Mouse (Mus musculus) lung, postnatal 0 days (tissue): ENCODE results near the gene S100a10. TPM values are rescaled to one million over a fixed set of nuclear protein-coding genes. Genes with fewer than 3 reads are reported as not detected.

ENCODE experiments used
- ATAC-seq: fragments of 200-750 bp; cut with Nextera tagmentation; 2 replicates; pipeline ENCODE4 v1.8.0; 2017; ENCODE audit warnings: moderate library complexity
- DNase-seq: peaks from one replicate; pipeline ENCODE4 v3.0.0-alpha.2; 2016; ENCODE audit warnings: low spot score
- H3K27ac ChIP-seq: fragments of 300-500 bp; sonication (generic); 2 replicates; pipeline ENCODE4 v1.5.1; 2014; ENCODE audit warnings: antibody characterized with exemption, mild to moderate bottlenecking, low read length, mixed read lengths
- H3K27me3 ChIP-seq: fragments of 300-500 bp; sonication (generic); replicated peaks from 2 replicates; pipeline ENCODE4 v1.6.1; 2014; ENCODE audit warnings: low read length, mixed read lengths; ENCODE audit not compliant: insufficient read depth
- H3K36me3 ChIP-seq: fragments of 300-500 bp; sonication (generic); 2 replicates; pipeline ENCODE4 v1.6.1; 2014; ENCODE audit warnings: low read length, mixed read lengths; ENCODE audit not compliant: insufficient read depth
- H3K4me1 ChIP-seq: fragments of 300-500 bp; sonication (generic); 2 replicates; pipeline ENCODE4 v1.6.1; 2014; ENCODE audit warnings: antibody characterized with exemption, low read depth, low read length, mixed read lengths; ENCODE audit not compliant: insufficient read depth
- H3K4me2 ChIP-seq: fragments of 300-500 bp; sonication (generic); replicated peaks from 2 replicates; pipeline ENCODE4 v1.6.1; 2014; ENCODE audit warnings: low read depth, mild to moderate bottlenecking, low read length, moderate library complexity, mixed read lengths
- H3K4me3 ChIP-seq: fragments of 300-500 bp; sonication (generic); 2 replicates; pipeline ENCODE4 v1.5.1; 2014; ENCODE audit warnings: low read depth, low read length
- H3K9ac ChIP-seq: fragments of 300-500 bp; sonication (generic); replicated peaks from 2 replicates; pipeline ENCODE4 v1.6.1; 2014; ENCODE audit warnings: low read depth, mild to moderate bottlenecking
- H3K9me3 ChIP-seq: fragments of 300-500 bp; sonication (generic); 2 replicates; pipeline ENCODE4 v1.6.1; 2016; ENCODE audit warnings: low read length, mixed read lengths
- CTCF ChIP-seq: IDR thresholded peaks from 2 replicates; pipeline ENCODE4 v1.5.1; 2016; ENCODE audit warnings: antibody characterized with exemption, mild to moderate bottlenecking
- EP300 ChIP-seq: IDR thresholded peaks from 2 replicates; pipeline ENCODE4 v1.6.1; 2016; ENCODE audit warnings: antibody characterized with exemption, mild to moderate bottlenecking, control low read depth
- WGBS: fragments of 180-500 bp; shearing (Covaris S2); extraction: QIAGEN DNeasy Blood & Tissue Kit; methylation state at CpG from one replicate; pipeline ENCODE4 v1.1.7; 2014; 5-methylcytosine and 5-hydroxymethylcytosine counted together
- polyA plus RNA-seq: library from polyadenylated mRNA; unstranded; fragments of >200 nt; fragmentation: Nextera tagmentation; extraction: Ambion mirVana; gene quantifications from 2 replicates; pipeline ENCODE4 v1.2.1, GENCODE M21; 2015

S100a10 gene
- polyA plus RNA-seq, 1 experiment from 2014 or later: 447 TPM

DNA sequence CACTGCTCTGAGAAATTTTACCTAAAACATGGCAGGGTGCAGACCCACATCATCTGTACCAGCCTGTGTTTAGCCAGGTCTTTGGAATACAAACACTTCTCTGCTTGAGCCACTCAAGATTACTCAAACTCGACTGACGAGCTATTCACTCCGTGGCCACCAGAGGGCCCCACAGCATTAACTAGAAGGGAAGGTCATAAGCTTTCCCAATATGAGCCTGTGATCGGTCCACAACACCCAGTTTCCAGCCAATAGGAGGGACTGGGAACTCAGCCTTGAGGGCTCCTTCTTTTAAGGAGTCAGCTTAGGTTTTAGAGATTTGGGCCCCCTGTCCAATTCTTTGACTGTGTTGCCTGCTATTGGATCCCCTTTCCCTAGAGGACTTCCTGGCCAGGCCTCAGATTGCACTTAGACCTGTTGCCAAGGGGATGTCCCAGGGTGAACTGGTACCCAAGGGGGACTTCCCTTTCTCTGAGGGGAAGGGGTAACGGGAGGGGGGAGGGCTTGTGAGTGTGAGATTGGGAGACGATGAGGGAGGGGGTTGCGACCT lies 7.7 kb upstream of the S100a10 start:
- WGBS: 30% methylated on average over 7 of the region's 7 CpGs
- TF ChIP-seq EP300: peak; percentile 13; the same call in 1 of the 2 replicates
- peak; percentile 97 for TF ChIP-seq CTCF
- no peaks in the 10 kb centered on the region for H3K27me3 ChIP-seq
- no peaks in the 10 kb centered on the region for H3K4me1 ChIP-seq
- H3K4me3 ChIP-seq: no peak overlapping the region
- H3K9me3 ChIP-seq: no peaks in the 10 kb centered on the region
- H3K4me2 ChIP-seq: no peak overlapping the region
- H3K36me3 ChIP-seq: no peaks in the 10 kb centered on the region
- H3K9ac ChIP-seq: no peak overlapping the region
- DNase-seq: peak; percentile 83
- ATAC-seq: peak; percentile 76
- no peak overlapping the region for H3K27ac ChIP-seq

DNA sequence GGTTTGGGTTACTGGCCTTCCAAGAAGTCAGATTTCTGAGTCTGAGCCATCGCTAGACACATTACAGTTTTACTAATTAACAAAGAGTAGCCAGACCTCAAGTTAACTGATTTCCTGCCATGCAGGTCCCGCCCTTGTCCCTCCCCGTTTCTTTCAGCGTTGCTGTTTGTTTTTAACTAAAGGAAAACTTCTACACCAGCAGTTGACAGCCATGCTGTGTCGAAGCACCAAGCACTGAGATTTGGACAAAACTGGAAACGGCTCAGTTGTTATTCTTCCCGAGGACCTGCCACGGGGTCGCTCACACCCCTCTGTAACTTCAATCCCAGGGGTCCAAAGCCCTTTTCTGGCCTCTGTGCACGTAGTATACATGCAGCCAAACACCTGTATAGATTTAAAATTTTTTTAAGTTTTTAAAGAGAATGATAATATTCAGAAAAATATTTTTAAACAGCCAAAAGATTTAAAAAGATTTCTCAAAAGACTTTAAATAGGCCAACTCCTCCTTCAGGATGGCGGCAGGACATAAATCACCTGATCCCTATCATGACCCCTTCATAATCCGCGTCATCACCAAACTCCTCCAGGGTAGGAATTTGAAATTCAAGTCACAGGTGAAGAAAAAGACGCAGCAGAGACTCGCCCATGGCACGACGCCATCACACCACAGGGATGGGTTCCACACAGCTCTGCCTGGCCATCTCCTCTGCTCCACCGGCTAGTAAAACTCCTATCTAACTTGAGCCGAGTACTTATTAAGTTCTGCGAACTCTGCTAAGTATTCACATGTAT lies 6.9 kb upstream of the S100a10 start:
- Histone ChIP-seq H3K27ac (no peak overlapping the region), H3K9me3 (no peaks in the 10 kb centered on the region), H3K27me3 (no peaks in the 10 kb centered on the region), H3K9ac (no peak overlapping the region), H3K36me3 (no peaks in the 10 kb centered on the region), H3K4me1 (no peaks in the 10 kb centered on the region), H3K4me2 (no peak overlapping the region), H3K4me3 (no peak overlapping the region)
- ATAC-seq: no peak
- no peak for DNase-seq
- 68% methylated on average over 20 of the region's 20 CpGs for WGBS
- no peak for TF ChIP-seq EP300
- no peak for TF ChIP-seq CTCF

DNA sequence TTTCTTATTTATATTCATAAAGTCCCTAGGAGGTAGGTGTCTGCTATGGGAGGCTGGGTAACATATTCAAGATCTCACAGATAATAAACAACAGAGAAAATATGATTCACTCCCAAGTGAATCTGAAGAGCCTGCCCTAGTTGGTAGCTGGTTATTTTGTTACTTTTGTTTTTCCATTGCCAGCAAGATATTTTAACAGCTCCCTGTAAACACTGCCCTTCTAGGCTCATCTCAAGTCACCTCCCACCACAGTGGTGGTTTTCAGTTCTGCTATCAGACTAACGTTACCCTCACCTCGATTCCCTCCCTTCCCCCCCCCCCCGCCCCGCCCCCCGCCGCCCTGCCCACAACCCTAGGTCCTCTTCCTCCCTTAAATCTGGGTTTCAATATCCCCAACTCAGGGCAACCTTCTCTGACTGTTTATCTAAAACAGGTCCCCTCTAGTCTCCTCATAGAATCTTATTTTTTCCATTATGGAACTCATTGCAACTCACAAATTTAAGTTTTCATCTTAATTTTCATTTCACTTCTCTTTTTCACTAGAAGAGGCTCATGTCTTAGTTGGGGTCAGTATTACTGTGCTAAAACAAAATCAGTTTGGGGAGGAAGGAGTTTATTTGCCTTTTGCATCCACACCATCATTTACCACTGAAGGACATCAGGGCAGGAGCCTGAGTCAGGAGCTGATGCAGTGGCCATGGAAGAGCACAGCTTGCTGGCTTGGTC lies 6.2 kb upstream of the S100a10 start:
- WGBS: 62% methylated on average over 4 of the region's 6 CpGs
- TF ChIP-seq CTCF (no peak), EP300 (no peak)
- H3K27ac ChIP-seq: no peak overlapping the region
- H3K36me3 ChIP-seq: no peaks in the 10 kb centered on the region
- no peak overlapping the region for H3K4me2 ChIP-seq
- no peak overlapping the region for H3K9ac ChIP-seq
- H3K4me3 ChIP-seq: no peak overlapping the region
- no peaks in the 10 kb centered on the region for H3K27me3 ChIP-seq
- no peak for ATAC-seq
- H3K9me3 ChIP-seq: no peaks in the 10 kb centered on the region
- no peaks in the 10 kb centered on the region for H3K4me1 ChIP-seq
- DNase-seq: no peak

- ATAC-seq: peak; percentile 27; the same call in 1 of the 2 replicates
- Histone ChIP-seq H3K9ac (no peak overlapping the region), H3K36me3 (no peaks in the 10 kb centered on the region), H3K4me3 (no peak overlapping the region), H3K27ac (no peak overlapping the region), H3K27me3 (no peaks in the 10 kb centered on the region), H3K9me3 (no peaks in the 10 kb centered on the region), H3K4me1 (no peaks in the 10 kb centered on the region), H3K4me2 (no peak overlapping the region)
- peak; percentile 52 for DNase-seq
- 0 out of 2 replicates have a peak, but pooled peaks have one; percentile 35 for TF ChIP-seq EP300
- TF ChIP-seq CTCF: no peak
- WGBS: 48% methylated on average over 4 of the region's 4 CpGs
These were observed 4.9 kb upstream of the S100a10 start for GRCm38 (mm10) chr3:93549986-93550385.

GRCm38 (mm10) chr3:93551950-93552901 lies 2.7 kb upstream of the S100a10 start:
- DNase-seq (peak; percentile 22), ATAC-seq (no peak)
- no peak overlapping the region for H3K27ac ChIP-seq
- H3K9me3 ChIP-seq: no peaks in the 10 kb centered on the region
- H3K27me3 ChIP-seq: no peaks in the 10 kb centered on the region
- no peak for TF ChIP-seq CTCF
- TF ChIP-seq EP300: no peak
- no peak overlapping the region for H3K9ac ChIP-seq
- 76% methylated on average over 5 of the region's 5 CpGs for WGBS
- H3K4me2 ChIP-seq: no peak overlapping the region
- peaks cover 6% of the 10 kb centered on the region; the same call in 1 of the 2 replicates for H3K4me1 ChIP-seq
- H3K36me3 ChIP-seq: no peaks in the 10 kb centered on the region
- H3K4me3 ChIP-seq: no peak overlapping the region
